Mouse (Mus musculus) T-helper 1 cell (primary cell): Measurements from ENCODE around the gene Pgbd5.

Experiments used
- in situ Hi-C: fragments of 300-600 bp; cut with MboI, MseI; formaldehyde crosslinking; loops from one replicate; pipeline ENCODE4 v1.15.1; 2025; ENCODE audit warnings: high pct_unique_total_duplicates

The Pgbd5 gene

DNA sequence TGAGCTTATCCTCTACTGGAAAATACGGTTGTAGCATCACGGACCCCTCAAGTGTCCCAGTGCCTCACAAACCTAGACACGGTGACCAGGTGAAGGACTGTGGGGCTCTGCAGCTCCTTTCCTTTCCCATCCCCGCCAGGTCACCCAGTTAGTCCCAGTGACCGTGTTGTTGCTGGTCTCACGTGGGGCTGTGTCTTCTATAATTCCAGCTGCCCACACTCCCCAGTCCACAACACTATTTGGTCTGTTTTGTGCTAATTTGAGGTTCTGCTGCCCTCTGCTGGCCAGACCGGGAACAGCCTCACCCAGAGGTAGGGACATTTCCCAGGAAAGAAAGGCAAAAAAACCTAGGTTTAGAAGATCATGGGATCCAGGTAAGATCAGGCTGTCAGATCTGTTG lies 89.8 kb downstream of the Pgbd5 start:
- in situ Hi-C loops, result loop anchor here (5.0 kb wide), 1 partner anchor 422 kb away; no protein-coding TSS in a partner anchor

DNA sequence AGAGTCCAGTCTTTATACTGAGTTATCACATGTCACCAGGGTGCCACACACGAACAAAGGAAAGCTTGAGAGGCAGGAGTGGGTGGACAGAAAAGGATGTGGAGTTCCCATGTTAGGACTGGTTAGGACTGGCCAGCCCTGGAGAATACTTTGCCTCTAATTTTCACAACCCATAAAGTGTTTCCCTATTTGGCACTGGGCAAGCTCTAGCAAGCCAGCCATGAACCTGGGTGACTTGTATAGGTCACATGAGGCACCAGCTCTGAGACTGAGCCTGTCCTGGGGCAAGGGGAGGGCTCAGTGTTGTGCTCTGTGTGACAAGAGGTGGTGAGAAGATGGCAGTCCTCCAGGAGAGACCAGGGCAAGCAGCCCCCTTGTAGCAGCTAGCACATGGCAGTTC lies 91.4 kb downstream of the Pgbd5 start:
- in situ Hi-C loops, result no loop called here

DNA sequence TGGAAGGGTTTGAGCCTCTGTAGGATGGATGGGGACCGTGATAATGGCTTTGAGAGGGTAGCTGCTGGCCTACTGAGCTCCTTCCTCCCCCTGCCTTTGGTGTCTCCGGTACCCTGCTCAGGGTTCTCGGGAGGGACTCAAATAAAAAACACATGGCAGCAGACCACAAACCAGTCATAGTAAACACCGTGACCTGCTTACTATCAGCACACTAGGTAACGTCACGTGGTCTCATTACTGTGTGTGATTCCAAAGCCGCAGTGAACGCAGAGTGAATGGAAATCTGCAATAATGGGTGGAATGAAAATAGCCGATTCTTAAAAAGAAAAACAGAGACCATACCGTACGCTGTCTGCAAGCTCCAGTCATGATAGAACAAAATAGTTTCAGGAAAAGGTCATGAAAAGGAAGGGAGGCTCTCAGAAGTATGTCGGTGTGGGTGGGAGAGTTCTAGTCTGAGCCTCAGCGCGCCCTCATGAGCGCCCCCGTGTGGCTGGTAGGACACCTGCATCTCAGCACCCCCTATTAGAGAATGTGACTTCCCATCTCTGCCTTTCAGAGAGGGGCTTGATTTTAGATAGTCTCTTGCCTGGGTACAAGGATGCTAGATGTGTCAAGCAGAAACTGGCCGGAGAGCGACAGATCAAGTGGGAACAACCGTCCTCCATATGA lies 92.5 kb downstream of the Pgbd5 start:
- in situ Hi-C loops, result no loop called here

DNA sequence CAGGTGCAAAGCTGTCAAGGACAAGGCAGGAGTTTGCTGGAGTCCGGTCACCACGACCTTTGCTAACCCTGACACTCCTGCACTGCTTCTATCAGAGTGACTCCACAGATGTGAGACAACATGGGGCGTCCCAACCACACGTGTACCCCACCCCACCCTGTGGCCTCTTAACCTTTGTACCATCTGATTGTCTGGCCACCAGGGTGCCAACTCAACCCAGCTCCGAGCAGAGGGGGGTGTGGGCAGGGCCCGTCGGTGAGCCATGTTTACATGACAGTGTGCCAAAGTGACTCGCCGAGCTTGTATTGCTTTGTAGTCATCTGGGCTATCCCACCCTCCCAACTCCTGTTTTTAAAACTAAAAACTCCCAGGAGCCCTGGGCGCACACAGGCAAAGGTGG lies 94.4 kb downstream of the Pgbd5 start:
- in situ Hi-C loops, result no loop called here

DNA sequence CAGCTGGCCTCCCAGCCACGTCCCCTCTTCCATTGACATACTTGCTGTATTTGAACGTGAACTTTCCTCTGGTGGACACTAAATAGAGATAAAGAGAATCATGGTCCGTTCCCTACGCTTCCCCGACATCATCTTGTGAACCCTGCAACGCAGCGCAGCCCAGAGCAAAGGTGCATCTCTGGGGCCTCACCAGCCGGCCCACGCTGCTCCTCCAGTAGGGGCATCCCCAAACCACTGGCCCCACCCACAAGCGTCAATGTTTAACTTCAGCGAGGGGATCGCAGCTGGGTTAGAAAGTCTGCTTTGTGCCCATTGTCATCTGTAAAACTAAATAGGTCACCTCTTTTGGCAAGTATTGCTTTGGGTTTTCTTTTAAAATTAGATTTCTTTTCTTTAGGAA lies 95.5 kb downstream of the Pgbd5 start:
- in situ Hi-C loops, result no loop called here

DNA sequence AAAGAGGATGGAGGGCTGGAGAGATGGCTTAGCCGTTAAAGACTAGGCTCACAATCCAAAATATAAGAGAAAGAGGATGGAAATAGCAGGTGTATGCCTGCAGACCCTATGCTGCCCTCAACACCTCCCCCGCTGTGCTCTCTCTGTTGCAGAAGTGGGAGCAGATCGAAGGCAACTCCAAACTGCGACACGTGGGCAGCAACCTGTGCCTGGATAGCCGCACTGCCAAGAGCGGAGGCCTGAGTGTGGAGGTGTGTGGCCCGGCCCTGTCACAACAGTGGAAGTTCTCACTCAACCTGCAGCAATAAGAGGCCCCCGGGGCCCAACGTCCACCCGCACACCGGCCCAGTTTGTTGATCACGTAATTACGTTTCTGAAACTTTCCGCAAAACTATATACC lies 96.3 kb downstream of the Pgbd5 start:
- in situ Hi-C loops, result no loop called here

DNA sequence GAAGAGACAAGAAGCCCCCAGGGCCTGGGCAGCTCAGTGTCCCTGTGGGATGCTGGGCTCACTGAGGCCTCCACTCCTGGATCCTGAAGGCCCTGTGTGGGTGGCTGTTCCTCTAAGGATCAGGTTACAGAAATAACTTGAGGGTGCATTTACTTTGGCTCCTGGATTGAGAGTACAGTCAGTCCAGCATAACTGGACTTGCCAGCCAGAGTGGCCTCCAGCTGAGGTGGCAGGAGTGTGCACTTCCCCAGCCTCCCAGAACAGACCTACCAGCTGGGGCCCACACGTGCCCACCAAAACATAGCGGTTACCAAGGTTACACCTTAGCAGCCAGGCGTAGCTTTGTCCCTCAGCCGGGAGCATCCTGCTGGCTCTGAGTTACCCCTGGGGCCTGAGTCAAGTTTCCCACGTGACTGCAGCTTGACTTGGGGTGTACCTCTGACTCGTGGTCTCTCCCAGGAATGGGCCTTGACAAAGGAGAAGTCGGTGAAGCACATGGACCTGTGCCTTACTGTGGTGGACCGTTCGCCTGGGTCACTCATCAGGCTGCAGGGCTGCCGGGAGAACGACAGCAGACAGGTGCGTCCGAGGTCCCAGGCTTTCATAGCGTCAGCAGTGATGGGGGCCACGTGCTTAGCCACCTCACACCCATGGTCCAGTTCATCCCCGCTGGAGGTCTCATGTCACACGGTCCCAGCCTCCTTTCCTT lies 98.9 kb downstream of the Pgbd5 start:
- in situ Hi-C loops, result no loop called here

DNA sequence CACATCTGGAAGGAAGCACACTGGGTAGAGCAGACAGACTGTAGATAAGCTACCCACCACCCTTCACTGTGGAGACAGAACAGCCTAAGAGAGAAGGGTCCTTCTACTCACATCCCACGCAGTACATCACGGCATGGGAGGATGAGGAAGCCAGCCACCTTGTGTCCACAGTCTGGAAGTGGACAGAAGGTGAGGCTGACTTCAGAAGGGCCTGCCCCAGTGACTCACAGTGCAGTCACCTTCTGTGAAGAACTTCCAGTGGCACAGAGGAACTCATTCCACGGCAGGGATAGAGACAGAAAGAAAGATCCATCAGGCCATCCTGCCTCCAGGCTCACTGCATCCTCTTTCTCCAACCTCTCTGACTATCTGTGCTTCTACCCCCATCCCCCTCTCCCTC lies 99.7 kb downstream of the Pgbd5 start:
- in situ Hi-C loops, result no loop called here

DNA sequence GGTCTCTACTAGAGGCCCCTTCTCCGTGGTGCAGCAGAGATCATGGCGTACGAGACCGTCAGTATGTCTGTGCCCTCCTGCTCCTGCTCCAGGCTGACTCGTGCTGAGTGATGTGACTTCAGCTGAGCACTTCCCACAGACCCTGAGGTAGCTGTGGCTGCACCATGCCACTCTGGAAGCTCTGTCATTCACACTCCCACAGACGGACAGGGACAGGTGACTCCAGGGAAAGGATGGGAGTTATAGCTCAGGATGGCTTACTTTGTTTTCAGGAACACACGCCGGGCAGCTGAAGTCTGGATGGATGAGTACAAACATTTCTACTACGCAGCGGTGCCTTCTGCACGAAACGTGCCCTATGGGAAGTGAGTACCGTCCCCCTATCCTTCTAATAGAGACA lies 103.2 kb downstream of the Pgbd5 start:
- in situ Hi-C loops, result no loop called here

DNA sequence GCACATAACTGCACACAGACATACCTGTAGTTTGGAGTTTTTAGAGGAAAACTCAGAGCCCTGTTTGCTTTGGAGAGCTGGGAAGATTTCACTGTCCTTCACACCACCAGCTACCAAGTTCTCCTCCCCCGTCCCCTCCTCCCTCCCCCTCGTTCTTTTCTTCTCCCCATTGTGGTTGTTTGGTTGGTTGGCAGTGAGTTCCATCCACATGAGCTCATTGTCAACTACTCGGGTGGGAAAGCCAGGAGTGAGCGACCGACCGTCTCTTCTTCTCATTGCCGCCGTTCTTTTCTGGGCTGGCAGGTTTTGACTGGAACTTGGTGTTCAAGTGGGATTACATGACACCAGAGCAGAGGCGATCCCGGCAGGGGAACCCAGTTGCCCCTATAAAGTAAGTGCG lies 107.8 kb downstream of the Pgbd5 start:
- in situ Hi-C loops, result no loop called here

DNA sequence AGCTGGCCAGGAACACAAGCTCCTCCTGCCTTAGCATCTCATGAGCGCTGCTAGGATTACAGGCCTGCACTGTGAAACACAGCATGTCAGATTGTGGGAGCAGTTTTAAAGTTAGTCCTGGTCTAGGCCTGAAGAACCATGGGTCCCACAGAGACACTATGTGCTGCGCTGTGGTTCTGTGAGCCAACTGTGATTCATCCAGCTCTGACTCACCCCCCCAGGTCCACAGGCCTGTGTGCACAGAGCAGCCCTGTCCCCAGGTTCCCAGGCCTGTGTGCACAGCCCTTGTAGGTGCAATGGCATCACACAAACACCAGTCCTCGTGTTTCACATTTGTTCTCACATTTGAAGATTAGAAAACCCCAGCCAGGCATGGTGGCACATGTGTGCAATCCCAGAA lies 108.4 kb downstream of the Pgbd5 start:
- in situ Hi-C loops, result no loop called here

DNA sequence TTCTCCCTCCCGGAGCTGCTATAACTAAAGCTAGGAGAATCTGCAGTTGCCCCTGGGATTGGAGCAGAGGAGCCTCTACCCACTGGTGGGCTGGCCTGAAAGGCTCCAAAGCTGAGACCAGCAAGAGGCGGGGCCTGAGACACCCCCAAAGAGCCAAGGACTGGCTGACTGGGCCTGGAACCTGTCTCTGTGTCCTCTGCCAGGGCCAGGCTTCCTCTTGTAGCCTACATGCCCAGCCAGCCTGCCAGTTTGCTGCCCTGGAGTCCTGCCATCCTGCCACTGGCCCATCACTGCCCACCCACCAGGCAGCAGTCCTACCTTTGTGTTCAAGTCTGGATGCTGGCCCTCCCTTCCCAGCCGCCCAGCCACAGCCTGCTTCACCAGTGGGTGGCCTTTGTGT lies 109.0 kb downstream of the Pgbd5 start:
- in situ Hi-C loops, result no loop called here

DNA sequence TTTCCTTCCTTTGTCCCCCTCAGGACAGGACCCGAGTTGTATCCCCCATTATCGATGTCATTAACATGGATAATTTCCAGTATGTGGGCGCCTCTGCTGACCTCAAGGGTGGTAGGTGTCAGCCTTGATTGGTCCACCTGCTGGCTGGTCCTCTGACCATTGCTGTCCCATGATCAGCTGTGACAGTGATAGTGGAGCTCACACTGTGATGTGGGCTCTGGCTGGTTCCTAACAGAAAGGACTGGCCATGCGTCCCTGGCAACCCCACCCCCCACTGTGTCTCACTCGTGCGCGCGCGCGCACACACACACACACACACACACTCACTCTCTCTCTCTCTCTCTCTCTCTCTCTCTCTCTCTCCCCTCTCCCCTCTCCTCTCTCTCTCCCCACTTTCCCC lies 109.8 kb downstream of the Pgbd5 start:
- in situ Hi-C loops, result no loop called here

DNA sequence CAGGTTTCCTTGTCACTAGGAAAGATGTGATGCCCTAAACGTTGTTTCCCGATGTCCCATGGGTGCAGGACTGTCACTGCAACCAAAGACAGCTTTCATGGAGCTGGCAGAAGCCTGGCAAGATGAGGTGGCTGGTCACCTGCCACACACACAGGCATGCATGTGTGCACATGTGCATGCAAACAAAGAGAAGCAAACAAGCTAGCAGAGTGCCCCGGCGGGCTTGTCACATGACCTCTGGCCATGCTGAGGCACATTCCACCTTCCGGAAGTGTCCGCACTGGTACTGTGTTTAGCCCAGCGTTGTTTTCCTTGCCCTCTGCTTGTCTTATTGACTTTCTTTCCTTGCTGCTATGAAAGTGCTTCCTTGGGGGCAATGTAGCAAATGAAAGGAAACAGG lies 111.2 kb downstream of the Pgbd5 start:
- in situ Hi-C loops, result no loop called here

DNA sequence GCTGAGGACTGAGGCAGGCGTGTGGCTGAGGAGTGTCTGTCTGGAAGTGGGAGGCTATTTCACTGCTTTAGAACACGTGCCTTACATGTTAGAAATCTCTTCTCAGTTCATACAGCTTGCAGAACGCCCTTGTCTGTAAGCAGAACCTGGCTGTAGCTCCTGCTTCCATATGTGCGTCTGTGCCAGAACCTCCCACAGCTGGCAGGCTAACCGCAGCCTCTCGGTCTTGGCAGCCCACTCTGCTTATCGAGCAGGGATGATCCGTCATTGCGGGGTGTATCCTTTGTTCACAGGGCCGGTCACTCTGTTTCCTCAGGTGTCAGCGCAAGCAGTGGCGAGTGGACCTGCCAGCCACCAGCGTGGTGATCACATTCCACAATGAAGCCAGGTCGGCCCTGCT lies 116.1 kb downstream of the Pgbd5 start:
- in situ Hi-C loops, result no loop called here

DNA sequence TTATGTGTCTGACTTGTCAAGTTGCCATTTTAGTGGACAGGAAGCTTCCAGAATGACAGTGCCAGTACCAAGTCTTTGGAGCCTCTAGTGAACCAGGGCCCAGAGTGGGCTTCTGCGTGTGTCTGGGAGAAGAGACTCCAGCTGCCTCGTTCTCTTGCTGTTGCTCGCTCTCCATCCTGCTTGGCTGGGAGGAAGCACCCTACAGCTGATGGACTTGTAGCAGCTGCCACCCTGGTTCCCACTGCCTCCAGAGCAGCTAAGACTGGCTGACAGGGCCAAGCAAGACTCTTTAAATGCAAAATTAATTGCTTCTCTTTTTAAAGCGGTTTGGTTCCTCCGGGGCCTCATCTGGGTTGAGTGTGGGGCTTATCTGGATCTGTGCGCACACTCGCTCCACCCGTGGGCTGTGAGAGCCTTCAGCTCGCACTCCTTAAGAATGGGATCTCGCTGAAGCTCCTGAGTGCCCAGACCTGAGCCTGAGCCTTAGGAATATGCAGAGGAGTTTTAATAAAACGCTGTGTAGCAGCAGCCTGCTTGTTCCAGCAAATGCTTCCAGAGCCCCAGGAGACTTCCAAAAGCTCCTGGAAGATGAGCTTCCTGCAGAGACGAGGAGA lies 118.1 kb downstream of the Pgbd5 start:
- in situ Hi-C loops, result no loop called here

DNA sequence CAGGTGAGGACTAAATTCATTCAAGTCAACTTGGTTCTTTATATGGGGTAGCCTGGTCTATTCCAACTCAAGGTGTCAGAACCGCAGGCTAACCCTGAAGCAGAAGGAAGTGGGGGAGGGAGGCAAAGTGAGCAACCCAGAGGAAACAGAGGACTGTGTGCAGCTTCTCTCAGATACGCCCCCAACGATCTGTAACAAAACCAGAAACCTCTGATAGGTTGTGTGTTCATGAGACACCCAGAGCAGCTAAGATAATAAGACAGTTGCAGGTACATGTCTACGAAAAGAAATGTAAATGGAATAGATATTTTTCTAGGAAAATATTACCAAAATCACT lies 120.2 kb downstream of the Pgbd5 start:
- in situ Hi-C loops, result no loop called here
